Mouse (Mus musculus) liver, embryonic 14.5 days (tissue): ENCODE data around the gene Gm45808. TPM values are rescaled to one million over a fixed set of nuclear protein-coding genes. Genes with fewer than 3 reads are reported as not detected.
A peak's percentile ranks its signal among the peaks of the same experiment; 100 is the strongest.

ENCODE experiments used
- ATAC-seq: fragments of 200-750 bp; cut with Nextera tagmentation; 2 replicates; pipeline ENCODE4 v1.8.0; 2017; ENCODE audit warnings: moderate number of reproducible peaks, mild to moderate bottlenecking, moderate library complexity; ENCODE audit not compliant: insufficient read depth
- DNase-seq, 3 experiments: peaks; one replicate each; pipeline ENCODE4 v3.0.0-alpha.2; 2012 to 2013; ENCODE audit warnings: low read depth in 3 of 3, low spot score in 3 of 3
- H3K27ac ChIP-seq: fragments of 300-500 bp; sonication (generic); 2 replicates; pipeline ENCODE4 v1.5.1; 2014; ENCODE audit warnings: moderate library complexity, mild to moderate bottlenecking, control low read depth, inconsistent platforms
- H3K27me3 ChIP-seq: fragments of 300-500 bp; sonication (generic); 2 replicates; pipeline ENCODE4 v1.6.1; 2014; ENCODE audit warnings: mild to moderate bottlenecking, low read length, moderate library complexity; ENCODE audit not compliant: control insufficient read depth, insufficient read depth
- H3K36me3 ChIP-seq: fragments of 300-500 bp; sonication (generic); replicated peaks from 2 replicates; pipeline ENCODE4 v1.6.1; 2014; ENCODE audit warnings: low read depth; ENCODE audit not compliant: control insufficient read depth, insufficient read depth
- H3K4me1 ChIP-seq, 2 experiments: fragments of 200-500 bp in 1 of 2; fragments of 300-500 bp in 1 of 2; sonication (generic) in 1 of 2; replicated peaks; 2 replicates each; pipeline ENCODE4 v1.6.1; 2012 to 2014; ENCODE audit warnings: antibody characterized with exemption in 1 of 2, inconsistent platforms in 1 of 2, low read length in 1 of 2; ENCODE audit not compliant: control insufficient read depth in 2 of 2, insufficient read depth in 2 of 2
- H3K4me2 ChIP-seq: fragments of 300-500 bp; sonication (generic); 2 replicates; pipeline ENCODE4 v1.6.1; 2014; ENCODE audit warnings: low read depth, mild to moderate bottlenecking, control low read depth, moderate library complexity
- H3K4me3 ChIP-seq, 2 experiments: fragments of 200-500 bp in 1 of 2; fragments of 300-500 bp in 1 of 2; sonication (generic) in 1 of 2; 2 replicates each; pipeline ENCODE4 v1.5.1; 2012 to 2014; ENCODE audit warnings: low read depth in 2 of 2, low read length in 2 of 2, mild to moderate bottlenecking in 2 of 2, control low read depth in 1 of 2, inconsistent platforms in 1 of 2, moderate library complexity in 1 of 2; ENCODE audit not compliant: insufficient read depth in 1 of 2
- H3K9ac ChIP-seq: fragments of 300-500 bp; sonication (generic); replicated peaks from 2 replicates; pipeline ENCODE4 v1.6.1; 2014; ENCODE audit warnings: mild to moderate bottlenecking, control low read depth, moderate library complexity
- H3K9me3 ChIP-seq: fragments of 300-500 bp; sonication (generic); 2 replicates; pipeline ENCODE4 v1.6.1; 2016; ENCODE audit warnings: low read length, mixed read lengths; ENCODE audit not compliant: control insufficient read depth
- CTCF ChIP-seq: IDR thresholded peaks from 2 replicates; pipeline ENCODE4 v1.5.1; 2016; ENCODE audit warnings: antibody characterized with exemption, low read depth, control low read depth
- EP300 ChIP-seq: IDR thresholded peaks from 2 replicates; pipeline ENCODE4 v1.6.1; 2016; ENCODE audit warnings: antibody characterized with exemption, low read depth
- WGBS: fragments of 180-500 bp; shearing (Covaris S2); extraction: QIAGEN DNeasy Blood & Tissue Kit; methylation state at CpG from one replicate; pipeline ENCODE4 v1.1.7; 2014; ENCODE audit not compliant: insufficient replicate concordance; 5-methylcytosine and 5-hydroxymethylcytosine counted together
- polyA plus RNA-seq, 2 experiments: library from polyadenylated mRNA; depleted of rRNA in 1 of 2; stranded (reverse) in 1 of 2; unstranded in 1 of 2; fragments of >200 nt; fragmentation: Nextera tagmentation in 1 of 2; extraction: Ambion mirVana in 1 of 2; gene quantifications; 2 replicates each; pipeline versions ENCODE4 v1.2.1 to v1.2.3; 2012 to 2014

Gm45808 gene
- polyA plus RNA-seq, 2 experiments: not detected

DNA sequence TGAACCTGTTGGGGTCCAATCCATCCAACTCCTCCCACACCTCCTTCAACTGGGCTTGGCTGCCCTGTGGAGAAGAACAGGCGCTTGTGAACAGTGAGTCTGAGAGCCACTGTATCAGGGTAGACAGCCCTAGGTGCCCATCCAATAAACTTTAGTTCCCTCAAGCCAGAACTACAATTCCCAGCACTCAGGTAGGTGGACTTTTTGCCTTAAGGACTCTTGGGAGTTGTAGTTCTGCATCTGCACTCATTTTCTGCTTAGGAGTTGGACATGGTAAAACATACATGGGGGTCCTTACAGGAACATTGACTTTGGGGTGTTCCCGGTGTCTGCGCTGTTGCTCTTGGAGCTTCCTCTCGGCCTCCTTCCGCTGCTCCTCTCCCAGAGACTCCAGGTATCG, 11.8 kb upstream of the Gm45808 start:
- ATAC-seq: no peak
- peaks cover 74% of the 10 kb centered on the region for H3K36me3 ChIP-seq
- H3K4me1 ChIP-seq: no peaks in the 10 kb centered on the region
- H3K4me2 ChIP-seq: no peak overlapping the region
- H3K27ac ChIP-seq: no peak overlapping the region
- TF ChIP-seq CTCF (no peak), EP300 (no peak)
- H3K4me3 ChIP-seq: no peak overlapping the region
- no peak for DNase-seq
- no peaks in the 10 kb centered on the region for H3K9me3 ChIP-seq
- 94% methylated on average over 6 of the region's 6 CpGs for WGBS
- H3K27me3 ChIP-seq: no peaks in the 10 kb centered on the region
- no peak overlapping the region for H3K9ac ChIP-seq

- H3K4me3 ChIP-seq: no peak overlapping the region
- H3K9ac ChIP-seq: no peak overlapping the region
- H3K27ac ChIP-seq: no peak overlapping the region
- DNase-seq (no peak), ATAC-seq (no peak)
- H3K9me3 ChIP-seq: no peaks in the 10 kb centered on the region
- WGBS: 78% methylated on average over 9 of the region's 9 CpGs
- H3K4me1 ChIP-seq: peaks cover 6 to 20% of the 10 kb centered on the region in 2 experiments
- H3K27me3 ChIP-seq: no peaks in the 10 kb centered on the region
- H3K4me2 ChIP-seq: no peak overlapping the region
- TF ChIP-seq EP300 (no peak), CTCF (no peak)
- H3K36me3 ChIP-seq: peaks cover 58% of the 10 kb centered on the region
These were observed 7.9 kb upstream of the Gm45808 start for GRCm38 (mm10) chr7:45494548-45494947.

- Histone ChIP-seq H3K9ac (no peak overlapping the region), H3K27me3 (no peaks in the 10 kb centered on the region), H3K4me3 (no peak overlapping the region), H3K9me3 (no peaks in the 10 kb centered on the region), H3K27ac (no peak overlapping the region), H3K36me3 (peaks cover 42% of the 10 kb centered on the region), H3K4me1 (peaks cover 14 to 29% of the 10 kb centered on the region in 2 experiments), H3K4me2 (no peak overlapping the region)
- DNase-seq (no peak), ATAC-seq (no peak)
- TF ChIP-seq CTCF (no peak), EP300 (no peak)
- 82% methylated on average over 5 of the region's 5 CpGs for WGBS
These were observed 6.3 kb upstream of the Gm45808 start for GRCm38 (mm10) chr7:45492951-45493350.

DNA sequence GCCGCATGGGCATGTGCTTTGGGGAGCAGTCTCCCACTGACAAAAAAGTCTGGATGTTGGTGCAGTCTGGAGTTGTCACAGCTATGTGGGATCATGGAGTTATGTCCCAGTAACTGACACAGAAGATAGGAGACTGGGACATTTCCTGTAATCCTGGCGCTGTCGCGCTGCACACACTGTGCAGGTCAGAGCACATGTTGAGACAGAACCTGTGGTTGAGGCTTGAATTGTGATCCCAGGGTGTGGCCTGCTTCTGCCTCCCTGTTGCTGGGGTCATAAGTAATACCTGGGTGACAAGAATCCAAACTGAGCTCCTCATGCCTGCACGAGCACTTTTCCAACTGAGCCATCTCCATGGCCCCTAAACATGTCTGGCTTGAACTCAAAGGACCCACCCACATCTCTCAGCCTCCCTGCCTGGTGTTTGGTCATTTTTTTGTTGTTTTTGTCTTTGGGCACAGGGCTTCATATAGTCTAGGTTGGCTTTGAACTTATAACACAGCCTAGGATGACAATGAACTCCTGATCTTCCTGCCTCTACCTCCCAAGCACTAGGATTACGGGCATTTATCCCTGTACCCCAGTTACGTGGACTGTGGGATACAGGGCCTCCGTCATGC, 5.7 kb upstream of the Gm45808 start:
- no peaks in the 10 kb centered on the region for H3K9me3 ChIP-seq
- peaks cover 14 to 30% of the 10 kb centered on the region in 2 experiments for H3K4me1 ChIP-seq
- ATAC-seq: no peak
- no peaks in the 10 kb centered on the region for H3K27me3 ChIP-seq
- no peak overlapping the region for H3K27ac ChIP-seq
- no peak for TF ChIP-seq CTCF
- TF ChIP-seq EP300: no peak
- 90% methylated on average over 8 of the region's 8 CpGs for WGBS
- peaks cover 36% of the 10 kb centered on the region for H3K36me3 ChIP-seq
- H3K4me3 ChIP-seq: no peak overlapping the region
- no peak overlapping the region for H3K9ac ChIP-seq
- no peak overlapping the region for H3K4me2 ChIP-seq
- DNase-seq: no peak

- TF ChIP-seq EP300: no peak
- TF ChIP-seq CTCF: no peak
- Histone ChIP-seq H3K4me3 (no peak overlapping the region), H3K4me2 (peak overlapping the region; percentile 21), H3K9ac (no peak overlapping the region; the same call in 1 of the 2 replicates), H3K4me1 (peaks cover 19 to 39% of the 10 kb centered on the region in 2 experiments), H3K36me3 (peaks cover 31% of the 10 kb centered on the region), H3K27me3 (no peaks in the 10 kb centered on the region), H3K9me3 (no peaks in the 10 kb centered on the region), H3K27ac (no peak overlapping the region; the same call in 1 of the 2 replicates)
- 11% methylated on average over 3 of the region's 3 CpGs for WGBS
- ATAC-seq: peak; percentile 55
- DNase-seq: no peak
These were observed 4.7 kb upstream of the Gm45808 start for GRCm38 (mm10) chr7:45491264-45491663.
